Mouse (Mus musculus) midbrain, embryonic 11.5 days (tissue): ENCODE results near the gene Kbtbd12. TPM values are rescaled to one million over a fixed set of nuclear protein-coding genes. Genes with fewer than 3 reads are reported as not detected.

ENCODE experiments used
- ATAC-seq: fragments of 200-750 bp; cut with Nextera tagmentation; 2 replicates; pipeline ENCODE4 v1.8.0; 2017; ENCODE audit warnings: moderate TSS enrichment, moderate library complexity; ENCODE audit not compliant: low FRiP score
- DNase-seq: peaks from one replicate; pipeline ENCODE4 v3.0.0; 2015; ENCODE audit warnings: low spot score; ENCODE audit errors: missing footprints
- H3K27ac ChIP-seq: fragments of 300-500 bp; sonication (generic); 2 replicates; pipeline ENCODE4 v1.5.1; 2014; ENCODE audit warnings: low read depth, low read length
- H3K27me3 ChIP-seq: fragments of 300-500 bp; sonication (generic); 2 replicates; pipeline ENCODE4 v1.6.1; 2014; ENCODE audit warnings: mild to moderate bottlenecking, low read length, moderate library complexity, mixed read lengths; ENCODE audit not compliant: control insufficient read depth, insufficient read depth
- H3K36me3 ChIP-seq: fragments of 300-500 bp; sonication (generic); 2 replicates; pipeline ENCODE4 v1.6.1; 2014; ENCODE audit warnings: mild to moderate bottlenecking, low read length, moderate library complexity, mixed read lengths; ENCODE audit not compliant: control insufficient read depth, insufficient read depth
- H3K4me1 ChIP-seq: fragments of 300-500 bp; sonication (generic); 2 replicates; pipeline ENCODE4 v1.6.1; 2014; ENCODE audit warnings: low read length; ENCODE audit not compliant: control insufficient read depth, insufficient read depth
- H3K4me2 ChIP-seq: fragments of 300-500 bp; sonication (generic); 2 replicates; pipeline ENCODE4 v1.6.1; 2014; ENCODE audit warnings: mild to moderate bottlenecking, moderate library complexity
- H3K4me3 ChIP-seq: fragments of 300-500 bp; sonication (generic); 2 replicates; pipeline ENCODE4 v1.5.1; 2014; ENCODE audit warnings: low read depth, low read length
- H3K9ac ChIP-seq: fragments of 300-500 bp; sonication (generic); 2 replicates; pipeline ENCODE4 v1.6.1; 2014; ENCODE audit warnings: low read length
- H3K9me3 ChIP-seq: fragments of 300-500 bp; sonication (generic); 2 replicates; pipeline ENCODE4 v1.6.1; 2016; ENCODE audit warnings: low read length; ENCODE audit not compliant: control insufficient read depth
- WGBS: fragments of 180-500 bp; shearing (Covaris S2); extraction: QIAGEN DNeasy Blood & Tissue Kit; methylation state at CpG from one replicate; pipeline ENCODE4 v1.1.7; 2014; 5-methylcytosine and 5-hydroxymethylcytosine counted together
- polyA plus RNA-seq: library from polyadenylated mRNA; unstranded; fragments of >200 nt; fragmentation: Nextera tagmentation; extraction: Ambion mirVana; gene quantifications from 2 replicates; pipeline ENCODE4 v1.2.1, GENCODE M21; 2014

Gene Kbtbd12
- not detected in 2 replicates for polyA plus RNA-seq

DNA sequence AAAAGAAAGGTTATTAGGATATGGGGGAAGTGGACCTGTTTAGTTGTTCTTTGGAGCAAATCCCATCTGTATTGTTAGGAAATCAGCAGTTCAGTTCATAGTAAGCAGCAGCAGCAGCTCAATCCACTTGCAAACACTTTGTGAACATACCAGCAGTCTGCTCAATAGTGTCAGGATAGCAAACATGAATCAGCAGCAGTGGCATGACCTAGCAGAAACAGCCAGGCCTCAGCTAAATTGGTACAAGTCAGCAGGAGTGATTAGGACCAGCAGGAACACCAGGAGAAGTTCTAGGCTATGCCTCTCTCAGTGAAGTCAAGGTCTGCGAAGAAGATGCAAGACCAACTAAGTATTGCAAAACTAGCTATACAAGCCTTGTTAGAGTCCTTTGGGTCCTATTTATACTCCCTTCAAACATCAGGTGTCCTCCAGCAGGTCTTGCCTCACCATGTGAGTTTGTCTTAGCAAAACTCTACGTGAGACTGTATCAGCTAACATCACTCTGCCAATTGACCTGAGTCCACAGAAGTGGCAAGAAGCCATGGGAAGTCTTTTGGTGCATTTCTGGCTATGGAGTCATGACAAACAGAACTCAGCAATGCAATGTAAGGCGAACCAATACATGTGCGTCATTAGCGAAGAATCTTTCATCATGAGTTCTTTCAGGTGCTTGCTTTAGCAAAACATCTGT lies at the start of gene Kbtbd12:
Kbtbd12 (minus strand) TSS at position 340 of the 691 bp plus-strand sequence.
- H3K4me1 ChIP-seq, result peaks cover 9% of the 10 kb centered on the region; the same call in 1 of the 2 replicates
- no peak within 1 kb of the TSS for H3K9ac ChIP-seq
- DNase-seq (no peak), ATAC-seq (no peak)
- 95% methylated on average over 5 of the region's 5 CpGs for WGBS
- H3K36me3 ChIP-seq, result no peaks in the 10 kb centered on the region
- no peak within 1 kb of the TSS for H3K4me3 ChIP-seq
- H3K4me2 ChIP-seq, result no peak within 1 kb of the TSS
- H3K27ac ChIP-seq, result no peak within 1 kb of the TSS
- peaks cover 7% of the 10 kb centered on the region; the same call in 1 of the 2 replicates for H3K9me3 ChIP-seq
- H3K27me3 ChIP-seq, result no peaks in the 10 kb centered on the region

DNA sequence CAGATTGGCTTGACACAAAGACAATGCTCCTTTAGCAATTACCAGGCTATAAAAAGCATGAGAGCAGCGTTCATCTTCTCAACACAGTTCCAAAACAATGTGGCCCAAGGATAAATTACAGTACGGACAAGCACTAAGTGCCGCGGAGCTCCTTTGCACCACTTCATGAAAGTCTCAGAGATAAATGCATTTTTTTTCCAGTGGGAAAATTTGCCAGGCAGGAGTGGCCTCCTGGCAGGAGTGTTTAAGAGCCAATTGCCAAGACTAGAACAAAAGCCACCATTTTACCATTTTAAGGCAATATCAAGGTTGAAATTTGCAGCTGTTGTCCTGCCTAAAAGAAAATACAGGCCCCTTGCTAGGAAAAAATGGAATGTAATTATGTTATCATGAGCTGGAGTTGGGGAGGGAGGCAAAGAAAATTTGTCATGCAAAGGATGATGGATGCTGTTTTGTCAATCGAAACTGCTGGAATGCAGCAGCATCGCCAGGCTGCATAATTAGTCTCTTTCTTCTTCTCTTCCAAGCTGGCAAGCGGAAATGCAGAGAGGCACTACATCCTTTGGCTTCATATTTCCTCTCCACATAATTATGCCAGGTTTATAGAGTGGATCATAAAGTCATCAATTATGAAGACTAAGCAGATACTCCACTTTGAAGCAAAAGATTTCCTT lies 45.8 kb upstream of the Kbtbd12 start:
- DNase-seq, result no peak
- no peak for ATAC-seq

DNA sequence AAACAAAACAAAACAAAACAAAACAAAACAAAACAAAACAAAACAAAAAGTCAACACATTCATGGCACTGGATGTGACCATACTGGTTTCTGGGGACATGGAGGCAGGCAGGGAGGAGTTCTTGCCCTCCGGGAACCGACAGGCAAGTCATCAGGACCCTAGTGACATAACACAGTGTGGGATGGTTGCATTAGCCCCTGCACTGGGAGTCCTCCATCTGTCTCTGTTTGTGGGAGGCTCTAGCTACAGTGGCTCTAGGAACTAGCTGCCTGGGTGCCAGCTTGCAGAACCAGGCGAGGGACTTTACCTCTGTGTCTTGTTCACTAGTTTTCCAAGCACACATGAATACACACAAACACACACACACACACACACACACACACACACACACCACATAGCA lies 43.3 kb upstream of the Kbtbd12 start:
- no peaks in the 10 kb centered on the region for H3K27me3 ChIP-seq
- no peak overlapping the region for H3K4me3 ChIP-seq
- H3K9me3 ChIP-seq, result no peaks in the 10 kb centered on the region
- DNase-seq, result no peak
- WGBS, result 88% methylated on average over 3 of the region's 3 CpGs
- no peak overlapping the region for H3K4me2 ChIP-seq
- no peak overlapping the region for H3K9ac ChIP-seq
- no peaks in the 10 kb centered on the region for H3K36me3 ChIP-seq
- no peak overlapping the region for H3K27ac ChIP-seq
- ATAC-seq, result no peak
- no peaks in the 10 kb centered on the region for H3K4me1 ChIP-seq

More for the DNA sequence above, 45.8 kb upstream of the Kbtbd12 start:
- Histone ChIP-seq H3K4me2 (no peak overlapping the region), H3K9ac (no peak overlapping the region), H3K4me1 (no peaks in the 10 kb centered on the region), H3K9me3 (no peaks in the 10 kb centered on the region), H3K36me3 (no peaks in the 10 kb centered on the region), H3K4me3 (no peak overlapping the region), H3K27me3 (no peaks in the 10 kb centered on the region), H3K27ac (no peak overlapping the region)
- 78% methylated on average over 7 of the region's 7 CpGs for WGBS

DNA sequence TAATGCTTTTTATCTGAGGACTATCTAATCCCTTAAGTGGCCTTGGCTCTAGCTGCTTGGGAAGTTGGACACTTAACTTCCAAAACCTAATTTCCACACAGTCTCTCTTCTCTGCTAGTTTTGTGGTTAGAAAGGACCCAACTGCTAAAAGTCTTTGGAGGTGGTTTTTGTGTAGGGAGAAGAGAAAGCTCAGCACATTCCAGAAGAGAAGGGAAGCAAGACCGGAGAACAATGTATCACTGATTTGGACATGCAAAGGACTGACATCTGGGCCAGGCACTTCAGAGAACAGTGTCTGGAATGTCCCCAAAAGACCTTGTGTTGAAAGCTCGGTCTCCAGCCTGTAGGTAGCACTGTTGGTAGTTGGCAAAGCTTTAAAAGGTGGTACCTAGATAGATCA lies 40.0 kb upstream of the Kbtbd12 start:
- no peaks in the 10 kb centered on the region for H3K36me3 ChIP-seq
- H3K27ac ChIP-seq, result no peak overlapping the region
- no peak overlapping the region for H3K9ac ChIP-seq
- 78% methylated on average over 2 of the region's 2 CpGs for WGBS
- no peaks in the 10 kb centered on the region for H3K4me1 ChIP-seq
- H3K4me2 ChIP-seq, result no peak overlapping the region
- ATAC-seq (no peak), DNase-seq (no peak)
- no peaks in the 10 kb centered on the region for H3K27me3 ChIP-seq
- H3K4me3 ChIP-seq, result no peak overlapping the region
- H3K9me3 ChIP-seq, result no peaks in the 10 kb centered on the region

DNA sequence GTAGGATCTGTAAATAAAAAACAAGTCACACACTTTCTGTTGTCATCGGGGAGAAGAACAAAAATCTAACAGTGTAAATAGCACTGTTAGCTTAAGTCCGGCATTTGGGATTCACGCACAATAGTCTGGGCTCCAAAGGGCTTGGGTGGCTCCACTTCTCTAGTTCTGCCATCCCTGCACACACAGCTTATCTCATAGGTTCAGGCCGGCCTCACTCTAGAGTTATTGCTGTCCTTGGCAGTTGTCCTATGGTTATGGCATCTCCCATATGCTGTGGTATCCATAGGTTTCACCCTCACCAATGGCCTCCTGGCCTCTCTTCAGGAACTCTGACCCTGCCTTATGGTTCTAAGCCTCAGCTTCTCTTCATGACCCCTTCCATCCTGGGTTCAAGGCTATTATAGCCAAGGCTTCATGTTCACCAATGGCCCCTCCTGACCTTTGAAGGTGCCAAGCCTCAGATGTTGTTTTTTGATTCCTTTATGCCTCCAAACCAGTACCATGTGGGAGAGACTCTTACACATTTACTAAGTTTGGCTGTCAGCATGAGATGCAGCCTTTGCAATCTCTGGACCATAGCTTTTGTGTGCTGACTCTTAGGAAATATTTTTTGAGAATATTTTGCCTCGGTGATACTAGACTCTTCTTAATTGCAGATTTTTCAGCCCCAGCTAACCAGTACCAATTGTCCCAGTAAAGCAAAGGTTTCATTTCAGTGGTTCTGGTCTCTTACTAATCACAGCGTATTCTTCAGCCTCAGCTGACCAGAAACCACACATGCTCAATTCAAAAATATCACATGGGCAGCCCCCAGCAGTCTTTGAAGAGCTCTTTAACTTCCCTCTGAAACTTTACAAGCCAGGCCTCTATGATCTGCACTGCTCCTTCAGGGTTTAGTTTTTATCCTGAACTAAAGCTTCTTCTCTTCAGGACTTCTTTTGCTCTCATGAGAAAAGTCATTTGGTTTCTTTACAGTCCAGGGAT lies 39.3 kb upstream of the Kbtbd12 start:
- ATAC-seq, result no peak
- Histone ChIP-seq H3K27me3 (no peaks in the 10 kb centered on the region), H3K9ac (no peak overlapping the region), H3K4me3 (no peak overlapping the region), H3K27ac (no peak overlapping the region), H3K4me2 (no peak overlapping the region), H3K9me3 (no peaks in the 10 kb centered on the region), H3K36me3 (no peaks in the 10 kb centered on the region), H3K4me1 (no peaks in the 10 kb centered on the region)
- no peak for DNase-seq
- WGBS, result 87% methylated on average over 6 of the region's 6 CpGs

DNA sequence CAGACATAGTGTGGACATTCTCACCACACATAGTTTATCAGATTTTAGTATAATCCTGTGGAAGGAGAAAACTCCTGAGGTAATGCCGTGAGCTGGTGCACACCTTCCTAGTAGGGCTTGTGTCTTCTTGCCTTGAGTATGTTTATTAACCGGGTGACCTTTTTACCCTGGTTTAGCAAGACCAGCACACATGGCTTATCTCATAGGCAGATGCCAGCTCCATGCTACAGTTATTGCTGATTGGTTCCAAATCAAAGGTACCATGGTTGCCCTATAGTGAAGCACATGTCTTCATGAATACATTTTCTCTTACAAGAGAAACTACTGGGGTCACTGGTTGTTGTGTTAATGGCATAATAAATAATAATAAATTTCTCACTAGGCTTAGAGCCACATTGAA lies 38.1 kb upstream of the Kbtbd12 start:
- H3K4me3 ChIP-seq, result no peak overlapping the region
- DNase-seq (no peak), ATAC-seq (no peak)
- WGBS, result 87% methylated on average over 2 of the region's 2 CpGs
- no peak overlapping the region for H3K27ac ChIP-seq
- no peak overlapping the region for H3K9ac ChIP-seq
- H3K4me1 ChIP-seq, result no peaks in the 10 kb centered on the region
- H3K36me3 ChIP-seq, result no peaks in the 10 kb centered on the region
- no peak overlapping the region for H3K4me2 ChIP-seq
- H3K9me3 ChIP-seq, result no peaks in the 10 kb centered on the region
- no peaks in the 10 kb centered on the region for H3K27me3 ChIP-seq

DNA sequence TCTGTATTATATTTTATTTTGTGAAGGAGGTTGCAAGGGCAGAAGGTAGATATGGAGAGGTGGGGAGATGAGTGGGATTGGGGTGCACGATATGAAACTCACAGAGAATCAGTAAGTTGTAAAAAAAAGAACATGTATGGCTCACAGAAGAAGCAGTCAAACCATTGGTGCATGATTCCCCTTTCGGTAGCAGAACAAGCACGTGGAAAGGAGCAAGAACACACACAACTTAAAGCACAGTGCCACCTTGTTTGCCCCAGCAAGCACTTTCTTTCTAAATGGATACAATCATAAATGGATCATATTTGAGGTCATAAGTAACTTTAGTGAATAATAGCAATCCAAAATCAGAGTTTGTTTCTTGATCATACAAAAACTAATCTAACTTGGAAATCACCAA lies 24.5 kb upstream of the Kbtbd12 start:
- Histone ChIP-seq H3K36me3 (no peaks in the 10 kb centered on the region), H3K4me3 (no peak overlapping the region), H3K27ac (no peak overlapping the region), H3K4me1 (no peaks in the 10 kb centered on the region), H3K9me3 (no peaks in the 10 kb centered on the region), H3K4me2 (no peak overlapping the region), H3K9ac (no peak overlapping the region), H3K27me3 (no peaks in the 10 kb centered on the region)
- 85% methylated on average over 3 of the region's 3 CpGs for WGBS
- ATAC-seq, result no peak
- no peak for DNase-seq

DNA sequence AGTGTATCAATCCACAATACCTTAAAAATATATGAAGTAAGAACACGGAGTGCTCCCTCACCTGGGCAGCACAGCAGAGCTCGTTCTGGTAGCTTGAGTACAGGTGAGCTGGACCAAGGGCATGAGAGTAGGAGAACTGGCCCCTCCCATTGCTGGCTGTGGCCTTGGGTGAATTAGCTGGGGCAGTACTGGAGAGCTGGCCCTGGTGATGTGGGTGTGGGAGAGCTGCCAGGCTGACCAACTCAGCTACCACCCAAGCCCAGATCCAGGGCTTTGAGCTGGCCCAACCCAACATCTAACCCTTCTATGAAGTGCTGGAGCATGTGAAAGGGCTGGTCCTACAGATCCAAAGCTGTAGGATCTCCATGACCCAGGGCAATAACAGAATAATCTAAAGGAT lies 23.9 kb upstream of the Kbtbd12 start:
- H3K27me3 ChIP-seq, result no peaks in the 10 kb centered on the region
- no peaks in the 10 kb centered on the region for H3K9me3 ChIP-seq
- H3K4me1 ChIP-seq, result no peaks in the 10 kb centered on the region
- H3K4me3 ChIP-seq, result no peak overlapping the region
- no peak overlapping the region for H3K27ac ChIP-seq
- ATAC-seq (no peak), DNase-seq (no peak)
- no peak overlapping the region for H3K9ac ChIP-seq
- H3K36me3 ChIP-seq, result no peaks in the 10 kb centered on the region
- H3K4me2 ChIP-seq, result no peak overlapping the region
- 86% methylated on average over 2 of the region's 2 CpGs for WGBS
